Mouse (Mus musculus) embryo, embryonic 9.5 days (tissue): ENCODE data around the gene Bfsp2.

ENCODE experiments used
- DNase-seq: peaks from one replicate; pipeline ENCODE4 v3.0.0-alpha.2; 2017; ENCODE audit errors: extremely low spot score

The Bfsp2 gene

GRCm38 (mm10) chr9:103480044-103480576 lies at the start of gene Bfsp2:
Gene Bfsp2, minus strand, starts transcription at chr9:103480420.
- DNase-seq, result no peak

GRCm38 (mm10) chr9:103525041-103525537 lies 44.9 kb upstream of the Bfsp2 start:
- DNase-seq, result peak; percentile 75

- DNase-seq, result peak; percentile 54
These were observed 44.4 kb upstream of the Bfsp2 start for GRCm38 (mm10) chr9:103524600-103524999.

- peak; percentile 13 for DNase-seq
These were observed 43.7 kb upstream of the Bfsp2 start for GRCm38 (mm10) chr9:103523742-103524403.

- peak; percentile 14 for DNase-seq
These were observed 42.8 kb upstream of the Bfsp2 start for GRCm38 (mm10) chr9:103523008-103523407.

- DNase-seq, result no peak
These were observed 33.7 kb upstream of the Bfsp2 start for GRCm38 (mm10) chr9:103513884-103514283.

- DNase-seq, result no peak
These were observed 32.0 kb upstream of the Bfsp2 start for GRCm38 (mm10) chr9:103512257-103512656.

GRCm38 (mm10) chr9:103506968-103507584 lies 26.9 kb upstream of the Bfsp2 start:
- no peak for DNase-seq

- DNase-seq, result no peak
These were observed 24.8 kb upstream of the Bfsp2 start for GRCm38 (mm10) chr9:103505067-103505466.

- DNase-seq, result no peak
These were observed 24.4 kb upstream of the Bfsp2 start for GRCm38 (mm10) chr9:103504646-103505045.

GRCm38 (mm10) chr9:103503586-103504298 lies 23.5 kb upstream of the Bfsp2 start:
- no peak for DNase-seq

- no peak for DNase-seq
These were observed 22.4 kb upstream of the Bfsp2 start for GRCm38 (mm10) chr9:103502655-103503054.

GRCm38 (mm10) chr9:103501861-103502364 lies 21.7 kb upstream of the Bfsp2 start:
- peak; percentile 55 for DNase-seq

GRCm38 (mm10) chr9:103499366-103499765 lies 19.1 kb upstream of the Bfsp2 start:
- DNase-seq, result no peak

- DNase-seq, result no peak
These were observed 18.5 kb upstream of the Bfsp2 start for GRCm38 (mm10) chr9:103498699-103499098.

- no peak for DNase-seq
These were observed 15.2 kb upstream of the Bfsp2 start for GRCm38 (mm10) chr9:103495391-103495790.

GRCm38 (mm10) chr9:103494346-103495020 lies 14.3 kb upstream of the Bfsp2 start:
- DNase-seq, result peak; percentile 77

GRCm38 (mm10) chr9:103491985-103492384 lies 11.8 kb upstream of the Bfsp2 start:
- DNase-seq, result no peak

GRCm38 (mm10) chr9:103490439-103490838 lies 10.2 kb upstream of the Bfsp2 start:
- DNase-seq, result peak; percentile 84

- DNase-seq, result no peak
These were observed 9.7 kb upstream of the Bfsp2 start for GRCm38 (mm10) chr9:103489883-103490282.

GRCm38 (mm10) chr9:103489096-103489495 lies 8.9 kb upstream of the Bfsp2 start:
- no peak for DNase-seq

GRCm38 (mm10) chr9:103486262-103486661 lies 6.0 kb upstream of the Bfsp2 start:
- DNase-seq, result no peak
